Mouse (Mus musculus) testis, postnatal 10 days (tissue): ENCODE results near the gene Ttc21b.
A peak's percentile ranks its signal among the peaks of the same experiment; 100 is the strongest.

Experiments used
- DNase-seq: peaks from one replicate; pipeline ENCODE4 v3.0.0; 2021; ENCODE audit warnings: low spot score

Ttc21b gene

GRCm38 (mm10) chr2:66171643-66172042 is 84.8 kb downstream of the Ttc21b start:
- DNase-seq: no peak

- DNase-seq: no peak
Measured at GRCm38 (mm10) chr2:66170721-66171120, 85.7 kb downstream of the Ttc21b start.

- no peak for DNase-seq
Measured at GRCm38 (mm10) chr2:66165025-66165424, 91.4 kb downstream of the Ttc21b start.

GRCm38 (mm10) chr2:66158140-66158915 is 98.1 kb downstream of the Ttc21b start:
- DNase-seq: no peak

GRCm38 (mm10) chr2:66151436-66151835 is 105.0 kb downstream of the Ttc21b start:
- DNase-seq: no peak

- no peak for DNase-seq
Measured at GRCm38 (mm10) chr2:66150531-66150930, 105.9 kb downstream of the Ttc21b start.

GRCm38 (mm10) chr2:66148654-66149230 is 107.7 kb downstream of the Ttc21b start:
- DNase-seq: no peak

- peak; percentile 42 for DNase-seq
Measured at GRCm38 (mm10) chr2:66146473-66146872, 109.9 kb downstream of the Ttc21b start.

GRCm38 (mm10) chr2:66144770-66145169 is 111.6 kb downstream of the Ttc21b start:
- no peak for DNase-seq

- no peak for DNase-seq
Measured at GRCm38 (mm10) chr2:66143284-66143683, 113.1 kb downstream of the Ttc21b start.

GRCm38 (mm10) chr2:66142711-66143110 is 113.7 kb downstream of the Ttc21b start:
- no peak for DNase-seq

GRCm38 (mm10) chr2:66142268-66142667 is 114.1 kb downstream of the Ttc21b start:
- no peak for DNase-seq

- DNase-seq: no peak
Measured at GRCm38 (mm10) chr2:66140246-66140645, 116.2 kb downstream of the Ttc21b start.
